Mouse (Mus musculus) testis, adult 2 months (tissue): Measurements from ENCODE around the gene Kat6b.

Experiments
- CTCF ChIP-seq: fragments of 200-500 bp; IDR thresholded peaks from 2 replicates; pipeline ENCODE4 v1.5.1; 2012; ENCODE audit warnings: low read depth, mild to moderate bottlenecking, inconsistent platforms, low read length, moderate library complexity; ENCODE audit not compliant: control insufficient read depth, insufficient read depth, insufficient replicate concordance
- POLR2A ChIP-seq: fragments of 200-500 bp; IDR thresholded peaks from 2 replicates; pipeline ENCODE4 v1.6.1; 2012; ENCODE audit warnings: low read depth, mild to moderate bottlenecking, inconsistent platforms, low read length, moderate library complexity; ENCODE audit not compliant: control insufficient read depth

DNA sequence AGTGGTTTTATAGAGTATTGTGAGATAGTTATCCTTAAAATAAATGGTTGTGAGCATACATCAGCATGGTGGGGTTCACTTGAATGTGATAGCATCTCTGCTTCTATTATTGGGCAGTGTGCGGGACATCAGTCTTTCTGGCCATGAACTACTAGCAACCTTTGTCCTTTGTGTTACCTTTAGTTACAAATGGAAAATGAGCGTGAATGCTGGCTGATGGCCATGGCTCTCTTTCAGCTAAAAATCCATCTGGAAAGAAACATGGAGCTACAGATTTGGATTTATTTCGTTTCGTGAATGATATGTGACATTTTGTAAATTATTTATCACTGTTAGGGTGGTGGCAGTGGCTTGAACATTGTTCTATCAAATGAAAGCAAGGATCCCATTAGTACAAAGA is 126.5 kb downstream of the Kat6b start:
- TF ChIP-seq POLR2A (no peak), CTCF (no peak)
